Mouse (Mus musculus) heart, postnatal 0 days (tissue): ENCODE measurements around the gene Dlg3. TPM values are rescaled to one million over a fixed set of nuclear protein-coding genes. Genes with fewer than 3 reads are reported as not detected.

Experiments
- ATAC-seq: fragments of 200-750 bp; cut with Nextera tagmentation; 2 replicates; pipeline ENCODE4 v1.8.0; 2017; ENCODE audit warnings: low read depth, moderate number of reproducible peaks, moderate library complexity; ENCODE audit not compliant: insufficient read depth
- DNase-seq: peaks from one replicate; pipeline ENCODE4 v3.0.0-alpha.2; 2016; ENCODE audit warnings: low spot score
- H3K27ac ChIP-seq: fragments of 300-500 bp; sonication (generic); 2 replicates; pipeline ENCODE4 v1.5.1; 2014; ENCODE audit warnings: low read depth, mild to moderate bottlenecking
- H3K27me3 ChIP-seq: fragments of 300-500 bp; sonication (generic); 2 replicates; pipeline ENCODE4 v1.6.1; 2014; ENCODE audit warnings: low read length, mixed read lengths; ENCODE audit not compliant: control insufficient read depth, insufficient read depth
- H3K36me3 ChIP-seq: fragments of 300-500 bp; sonication (generic); replicated peaks from 2 replicates; pipeline ENCODE4 v1.6.1; 2014; ENCODE audit warnings: low read length, mixed read lengths; ENCODE audit not compliant: control insufficient read depth, insufficient read depth
- H3K4me1 ChIP-seq: fragments of 300-500 bp; sonication (generic); 2 replicates; pipeline ENCODE4 v1.6.1; 2014; ENCODE audit warnings: antibody characterized with exemption; ENCODE audit not compliant: control insufficient read depth, insufficient read depth
- H3K4me2 ChIP-seq: fragments of 300-500 bp; sonication (generic); 2 replicates; pipeline ENCODE4 v1.6.1; 2014; ENCODE audit warnings: low read depth, mild to moderate bottlenecking, low read length, moderate library complexity
- H3K4me3 ChIP-seq: fragments of 300-500 bp; sonication (generic); 2 replicates; pipeline ENCODE4 v1.5.1; 2014; ENCODE audit warnings: low read depth, low read length
- H3K9ac ChIP-seq: fragments of 300-500 bp; sonication (generic); replicated peaks from 2 replicates; pipeline ENCODE4 v1.6.1; 2014; ENCODE audit warnings: low read depth, low read length, mixed read lengths
- H3K9me3 ChIP-seq: fragments of 300-500 bp; sonication (generic); replicated peaks from 2 replicates; pipeline ENCODE4 v1.6.1; 2016; ENCODE audit warnings: low read length; ENCODE audit not compliant: control insufficient read depth
- CTCF ChIP-seq: IDR thresholded peaks from 2 replicates; pipeline ENCODE4 v1.5.1; 2016; ENCODE audit warnings: antibody characterized with exemption, control low read depth, low read depth
- EP300 ChIP-seq: IDR thresholded peaks from 2 replicates; pipeline ENCODE4 v1.6.1; 2016; ENCODE audit warnings: antibody characterized with exemption, low read depth
- WGBS: fragments of 180-500 bp; shearing (Covaris S2); extraction: QIAGEN DNeasy Blood & Tissue Kit; methylation state at CpG from one replicate; pipeline ENCODE4 v1.1.7; 2014; 5-methylcytosine and 5-hydroxymethylcytosine counted together
- polyA plus RNA-seq: library from polyadenylated mRNA; unstranded; fragments of >200 nt; fragmentation: Nextera tagmentation; extraction: Ambion mirVana; gene quantifications from 2 replicates; pipeline ENCODE4 v1.2.1, GENCODE M21; 2015
- total RNA-seq: library from RNA; depleted of rRNA; stranded (reverse); fragments of >200 nt; gene quantifications from 2 replicates; pipeline ENCODE4 v1.2.3, GENCODE M21; 2014; ENCODE audit warnings: low replicate concordance

Dlg3 gene
- total and polyA plus RNA-seq, 2 experiments from 2014 or later: 0.52 to 14.6 TPM

- H3K4me2 ChIP-seq: no peak overlapping the region
- H3K27ac ChIP-seq: no peak overlapping the region
- no peak for TF ChIP-seq EP300
- TF ChIP-seq CTCF: no peak
- DNase-seq (no peak), ATAC-seq (no peak)
- no peaks in the 10 kb centered on the region for H3K27me3 ChIP-seq
- H3K36me3 ChIP-seq: peaks cover 17% of the 10 kb centered on the region; the same call in 1 of the 2 replicates
- WGBS: 81% methylated on average over 8 of the region's 8 CpGs
- no peak overlapping the region for H3K4me3 ChIP-seq
- H3K9me3 ChIP-seq: no peaks in the 10 kb centered on the region
- peaks cover 5% of the 10 kb centered on the region; the same call in 1 of the 2 replicates for H3K4me1 ChIP-seq
- no peak overlapping the region for H3K9ac ChIP-seq
These were observed 46.6 kb downstream of the Dlg3 start for GRCm38 (mm10) chrX:100814139-100814538.

GRCm38 (mm10) chrX:100815766-100816165, 48.2 kb downstream of the Dlg3 start:
- WGBS: 67% methylated on average over 7 of the region's 7 CpGs
- Histone ChIP-seq H3K9me3 (no peaks in the 10 kb centered on the region), H3K4me3 (no peak overlapping the region), H3K4me2 (no peak overlapping the region), H3K9ac (no peak overlapping the region), H3K27me3 (no peaks in the 10 kb centered on the region), H3K27ac (no peak overlapping the region), H3K36me3 (peaks cover 17% of the 10 kb centered on the region; the same call in 1 of the 2 replicates), H3K4me1 (no peaks in the 10 kb centered on the region)
- no peak for TF ChIP-seq EP300
- TF ChIP-seq CTCF: no peak
- no peak for ATAC-seq
- no peak for DNase-seq

- WGBS: 80% methylated on average over 9 of the region's 9 CpGs
- ATAC-seq: no peak
- no peak overlapping the region for H3K4me2 ChIP-seq
These were observed 51.2 kb downstream of the Dlg3 start for GRCm38 (mm10) chrX:100818681-100819080.

DNA sequence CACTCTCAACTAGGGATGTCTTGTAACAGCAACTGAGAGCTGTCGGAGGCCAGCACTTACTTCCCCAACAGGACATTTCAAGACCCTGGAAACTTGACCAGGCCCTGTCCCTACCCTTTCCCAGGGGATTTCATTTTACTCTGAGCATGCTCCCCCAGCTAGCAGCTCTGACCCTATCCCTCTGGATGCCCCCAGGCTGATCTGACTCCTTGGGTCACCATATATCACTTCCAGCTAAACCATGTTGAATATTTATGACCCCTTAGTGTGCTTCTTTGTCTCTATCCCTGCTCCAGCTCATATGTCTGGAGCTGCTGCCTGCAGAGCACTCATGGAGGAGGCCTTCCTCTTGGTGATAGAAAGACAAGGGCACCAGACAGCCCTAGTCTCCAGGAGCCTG, 53.6 kb downstream of the Dlg3 start:
- Histone ChIP-seq H3K4me3 (no peak overlapping the region), H3K4me2 (no peak overlapping the region), H3K36me3 (0 out of 2 replicates have a peak, but pooled peaks cover 8% of the 10 kb centered on the region), H3K4me1 (no peaks in the 10 kb centered on the region), H3K27me3 (no peaks in the 10 kb centered on the region), H3K27ac (no peak overlapping the region), H3K9ac (no peak overlapping the region), H3K9me3 (no peaks in the 10 kb centered on the region)
- ATAC-seq (no peak), DNase-seq (no peak)
- WGBS: 54% methylated on average over 1 of the region's 1 CpGs
- no peak for TF ChIP-seq CTCF

More at GRCm38 (mm10) chrX:100818681-100819080, 51.2 kb downstream of the Dlg3 start:
- DNase-seq: no peak
- no peak for TF ChIP-seq EP300
- no peaks in the 10 kb centered on the region for H3K4me1 ChIP-seq
- H3K36me3 ChIP-seq: peaks cover 14% of the 10 kb centered on the region; the same call in 1 of the 2 replicates
- no peaks in the 10 kb centered on the region for H3K27me3 ChIP-seq
- H3K27ac ChIP-seq: no peak overlapping the region
- no peak overlapping the region for H3K4me3 ChIP-seq
- no peak overlapping the region for H3K9ac ChIP-seq
- no peaks in the 10 kb centered on the region for H3K9me3 ChIP-seq

- DNase-seq: no peak
- TF ChIP-seq EP300: no peak
- no peak for TF ChIP-seq CTCF
- no peak for ATAC-seq
- Histone ChIP-seq H3K27ac (no peak overlapping the region), H3K9ac (no peak overlapping the region), H3K4me1 (no peaks in the 10 kb centered on the region), H3K27me3 (no peaks in the 10 kb centered on the region), H3K9me3 (no peaks in the 10 kb centered on the region), H3K4me2 (no peak overlapping the region), H3K4me3 (no peak overlapping the region), H3K36me3 (no peaks in the 10 kb centered on the region)
- WGBS: 64% methylated on average over 1 of the region's 1 CpGs
These were observed 58.0 kb downstream of the Dlg3 start for GRCm38 (mm10) chrX:100825557-100825956.

- no peak overlapping the region for H3K9ac ChIP-seq
- no peaks in the 10 kb centered on the region for H3K27me3 ChIP-seq
- no peaks in the 10 kb centered on the region for H3K36me3 ChIP-seq
- no peak overlapping the region for H3K4me2 ChIP-seq
- ATAC-seq: no peak
- no peaks in the 10 kb centered on the region for H3K9me3 ChIP-seq
- no peak overlapping the region for H3K4me3 ChIP-seq
- H3K27ac ChIP-seq: no peak overlapping the region
- TF ChIP-seq CTCF (no peak), EP300 (no peak)
- WGBS: 69% methylated on average over 2 of the region's 2 CpGs
- no peaks in the 10 kb centered on the region for H3K4me1 ChIP-seq
- DNase-seq: no peak
These were observed 65.3 kb downstream of the Dlg3 start for GRCm38 (mm10) chrX:100832806-100833205.
